Mouse (Mus musculus) midbrain, embryonic 13.5 days (tissue): ENCODE results near the gene Ccr4. TPM values are rescaled to one million over a fixed set of nuclear protein-coding genes. Genes with fewer than 3 reads are reported as not detected.

Experiments
- ATAC-seq: fragments of 200-750 bp; cut with Nextera tagmentation; 2 replicates; pipeline ENCODE4 v1.8.0; 2017; ENCODE audit warnings: mild to moderate bottlenecking, moderate TSS enrichment, moderate library complexity
- H3K27ac ChIP-seq: fragments of 300-500 bp; sonication (generic); 2 replicates; pipeline ENCODE4 v1.5.1; 2015; ENCODE audit warnings: inconsistent platforms, mild to moderate bottlenecking, moderate library complexity
- H3K27me3 ChIP-seq: fragments of 300-500 bp; sonication (generic); 2 replicates; pipeline ENCODE4 v1.6.1; 2015; ENCODE audit warnings: mild to moderate bottlenecking, inconsistent platforms
- H3K36me3 ChIP-seq: fragments of 300-500 bp; sonication (generic); 2 replicates; pipeline ENCODE4 v1.6.1; 2015; ENCODE audit warnings: mild to moderate bottlenecking, inconsistent platforms
- H3K4me1 ChIP-seq: fragments of 300-500 bp; sonication (generic); replicated peaks from 2 replicates; pipeline ENCODE4 v1.6.1; 2015; ENCODE audit warnings: inconsistent platforms
- H3K4me2 ChIP-seq: fragments of 300-500 bp; sonication (generic); replicated peaks from 2 replicates; pipeline ENCODE4 v1.6.1; 2015; ENCODE audit warnings: moderate library complexity, mild to moderate bottlenecking, inconsistent platforms
- H3K4me3 ChIP-seq: fragments of 300-500 bp; sonication (generic); replicated peaks from 2 replicates; pipeline ENCODE4 v1.5.1; 2015; ENCODE audit warnings: mild to moderate bottlenecking, inconsistent platforms
- H3K9ac ChIP-seq: fragments of 300-500 bp; sonication (generic); replicated peaks from 2 replicates; pipeline ENCODE4 v1.6.1; 2015; ENCODE audit warnings: mild to moderate bottlenecking, inconsistent platforms
- H3K9me3 ChIP-seq: fragments of 300-500 bp; sonication (generic); 2 replicates; pipeline ENCODE4 v1.6.1; 2016; ENCODE audit warnings: mild to moderate bottlenecking, inconsistent platforms
- WGBS: fragments of 180-500 bp; shearing (Covaris S2); methylation state at CpG from one replicate; pipeline ENCODE4 v1.1.7; 2015; 5-methylcytosine and 5-hydroxymethylcytosine counted together
- polyA plus RNA-seq: library from polyadenylated mRNA; unstranded; fragments of >200 nt; fragmentation: Nextera tagmentation; extraction: Ambion mirVana; gene quantifications from 2 replicates; pipeline ENCODE4 v1.2.1, GENCODE M21; 2015

Ccr4 gene
- not detected in 2 replicates for polyA plus RNA-seq

DNA sequence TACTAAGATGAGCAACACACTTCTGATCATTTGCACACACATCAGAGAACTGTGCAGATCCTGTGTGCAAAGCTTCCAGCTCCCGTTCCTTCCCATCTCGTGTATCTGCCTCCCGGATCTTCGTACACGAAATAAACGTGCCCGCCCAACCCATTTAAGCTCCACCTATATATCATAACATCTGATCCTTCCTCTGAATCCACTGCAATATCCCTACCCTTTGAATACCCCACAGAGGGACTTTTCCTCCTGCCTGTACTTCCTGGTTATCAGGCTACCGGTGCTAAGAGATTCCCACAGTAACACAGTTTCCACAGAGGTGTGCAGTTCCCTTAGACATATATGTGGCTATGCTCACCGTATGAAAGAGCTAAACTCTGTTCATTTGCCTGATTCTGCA is at the start of gene Ccr4:
Ccr4 (minus strand) TSS at position 101 of the 400 bp plus-strand sequence.
- Histone ChIP-seq H3K9me3 (no peaks in the 10 kb centered on the region), H3K4me1 (no peaks in the 10 kb centered on the region), H3K27ac (no peak within 1 kb of the TSS), H3K36me3 (0 out of 2 replicates have a peak, but pooled peaks cover 3% of the 10 kb centered on the region), H3K9ac (no peak within 1 kb of the TSS), H3K4me2 (no peak within 1 kb of the TSS), H3K27me3 (peaks cover under 1% of the 10 kb centered on the region; the same call in 1 of the 2 replicates), H3K4me3 (no peak within 1 kb of the TSS)
- no peak for ATAC-seq
- 92% methylated on average over 9 of the region's 9 CpGs for WGBS

- peaks cover 19% of the 10 kb centered on the region for H3K4me1 ChIP-seq
- H3K4me2 ChIP-seq = no peak overlapping the region
- H3K27me3 ChIP-seq = peaks cover 11% of the 10 kb centered on the region
- no peaks in the 10 kb centered on the region for H3K36me3 ChIP-seq
- H3K4me3 ChIP-seq = no peak overlapping the region
- no peak overlapping the region for H3K9ac ChIP-seq
- H3K9me3 ChIP-seq = no peaks in the 10 kb centered on the region
- H3K27ac ChIP-seq = no peak overlapping the region
- no peak for ATAC-seq
Observed at GRCm38 (mm10) chr9:114553828-114554227, 49.1 kb upstream of the Ccr4 start.

DNA sequence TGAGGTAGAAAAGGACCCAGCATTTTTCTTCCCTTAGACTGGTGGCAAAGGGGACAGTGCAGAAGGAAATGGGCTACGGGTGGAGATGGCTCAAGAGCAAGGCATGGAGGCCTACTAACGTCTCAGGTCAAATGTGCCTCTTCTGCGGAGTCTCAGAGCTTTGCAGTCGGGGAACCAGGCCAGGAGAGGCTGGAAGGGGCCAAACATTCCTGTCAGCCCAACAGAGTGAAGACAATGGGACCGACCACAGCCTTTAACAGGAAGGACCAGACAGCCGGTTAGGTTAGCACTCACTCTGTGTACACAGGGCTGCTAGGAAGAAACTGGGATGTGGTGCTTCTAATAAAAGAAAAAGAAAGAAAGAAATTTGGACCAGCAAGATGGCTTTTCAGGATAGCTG is 45.3 kb upstream of the Ccr4 start:
- Histone ChIP-seq H3K4me2 (no peak overlapping the region), H3K9ac (no peak overlapping the region), H3K27me3 (0 out of 2 replicates have a peak, but pooled peaks cover 5% of the 10 kb centered on the region), H3K4me3 (no peak overlapping the region), H3K9me3 (no peaks in the 10 kb centered on the region), H3K36me3 (no peaks in the 10 kb centered on the region), H3K4me1 (peaks cover 34% of the 10 kb centered on the region), H3K27ac (no peak overlapping the region)
- WGBS = 20% methylated on average over 6 of the region's 6 CpGs
- ATAC-seq = no peak

DNA sequence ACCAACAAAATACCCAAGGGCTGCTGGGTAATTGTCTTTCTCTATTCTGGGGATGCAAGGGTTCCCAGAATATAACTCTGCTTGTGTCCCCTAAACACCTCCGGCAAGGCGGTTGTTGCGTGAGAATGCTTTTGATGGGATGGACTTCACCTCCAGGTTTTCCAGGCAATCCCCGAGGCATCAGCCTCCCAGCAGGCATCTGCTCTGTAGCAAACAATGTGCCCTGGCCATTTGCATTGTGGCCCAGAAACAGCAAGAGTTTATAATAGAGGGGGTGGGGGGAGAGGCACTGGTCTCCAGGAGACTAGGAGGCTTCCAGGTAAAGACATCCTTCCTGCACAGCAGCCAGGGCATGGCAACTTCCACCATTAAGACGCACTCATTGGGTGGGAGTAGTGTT is 44.4 kb upstream of the Ccr4 start:
- WGBS = 12% methylated on average over 5 of the region's 5 CpGs
- peaks cover 5% of the 10 kb centered on the region; the same call in 1 of the 2 replicates for H3K27me3 ChIP-seq

DNA sequence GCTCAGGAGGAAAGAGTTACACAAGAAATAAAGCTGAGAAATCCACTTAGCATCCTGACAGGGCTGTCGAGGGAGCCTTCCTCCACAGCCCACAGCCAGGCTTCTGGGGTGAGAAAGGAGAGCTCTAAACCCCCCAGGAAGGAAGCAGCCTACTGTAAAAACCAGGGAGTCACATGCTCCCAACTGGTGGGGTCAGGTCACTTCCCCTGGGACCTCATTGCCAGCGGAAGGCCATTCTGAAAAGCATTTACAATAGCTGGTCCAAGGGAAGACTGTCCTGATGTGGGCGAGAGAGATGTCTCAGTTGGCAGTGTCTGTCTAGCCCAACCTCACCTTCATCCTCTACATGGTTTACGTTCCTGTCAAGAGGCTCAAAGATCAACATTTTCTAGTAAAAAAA is 43.8 kb upstream of the Ccr4 start:
- 36% methylated on average over 4 of the region's 4 CpGs for WGBS
- Histone ChIP-seq H3K9ac (no peak overlapping the region), H3K27ac (no peak overlapping the region), H3K4me2 (no peak overlapping the region), H3K36me3 (no peaks in the 10 kb centered on the region), H3K27me3 (peaks cover 5% of the 10 kb centered on the region; the same call in 1 of the 2 replicates), H3K4me1 (peaks cover 37% of the 10 kb centered on the region), H3K9me3 (no peaks in the 10 kb centered on the region), H3K4me3 (no peak overlapping the region)
- no peak for ATAC-seq

More for the DNA sequence above, 44.4 kb upstream of the Ccr4 start:
- no peak for ATAC-seq
- H3K4me3 ChIP-seq = no peak overlapping the region
- no peaks in the 10 kb centered on the region for H3K9me3 ChIP-seq
- peaks cover 34% of the 10 kb centered on the region for H3K4me1 ChIP-seq
- no peak overlapping the region for H3K4me2 ChIP-seq
- H3K36me3 ChIP-seq = no peaks in the 10 kb centered on the region
- H3K27ac ChIP-seq = no peak overlapping the region
- no peak overlapping the region for H3K9ac ChIP-seq

DNA sequence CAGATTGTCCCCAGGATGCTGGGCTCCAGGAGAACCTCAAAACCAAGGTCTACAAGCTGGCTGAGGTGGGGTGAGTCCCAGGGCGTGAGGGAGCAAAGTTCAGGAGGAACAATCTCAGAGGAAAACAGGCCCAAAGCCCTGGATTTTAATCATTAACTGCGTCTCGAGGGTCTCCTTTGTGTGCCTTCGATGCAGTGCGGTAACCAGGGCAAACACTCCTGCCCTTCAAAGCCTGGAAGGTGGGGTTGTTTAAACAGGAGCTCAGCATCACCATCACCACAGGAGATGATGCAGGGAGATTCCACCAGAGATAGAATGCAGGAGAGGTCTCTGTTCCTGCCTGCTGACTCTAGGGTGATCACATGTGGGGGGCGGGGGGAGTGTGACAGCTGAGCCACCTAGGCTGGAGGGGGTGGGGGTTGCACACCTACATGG is 42.9 kb upstream of the Ccr4 start:
- no peak for ATAC-seq
- no peaks in the 10 kb centered on the region for H3K9me3 ChIP-seq
- no peak overlapping the region for H3K9ac ChIP-seq
- H3K36me3 ChIP-seq = no peaks in the 10 kb centered on the region
- H3K27ac ChIP-seq = no peak overlapping the region
- peaks cover 37% of the 10 kb centered on the region for H3K4me1 ChIP-seq
- H3K27me3 ChIP-seq = peaks cover 7% of the 10 kb centered on the region; the same call in 1 of the 2 replicates
- WGBS = 26% methylated on average over 6 of the region's 6 CpGs
- no peak overlapping the region for H3K4me3 ChIP-seq
- H3K4me2 ChIP-seq = no peak overlapping the region

DNA sequence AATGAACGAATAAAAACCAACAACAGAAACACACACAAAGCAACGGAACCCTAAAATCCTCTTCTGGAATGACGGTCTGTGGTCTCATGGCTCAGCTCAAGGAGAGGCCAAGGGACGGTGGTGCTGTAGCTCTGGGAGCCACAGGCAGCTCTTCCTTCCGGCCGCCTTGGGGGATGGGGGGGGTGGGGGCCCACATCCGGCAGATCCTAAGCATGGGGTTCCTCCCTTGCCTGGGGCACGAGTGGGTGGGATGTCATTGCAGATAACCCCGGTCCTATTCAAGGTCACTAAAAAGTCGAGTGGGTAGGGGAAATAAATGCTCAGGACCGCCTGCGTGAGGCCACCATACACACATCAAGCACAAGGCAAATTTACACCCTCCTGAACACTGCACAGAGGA is 42.0 kb upstream of the Ccr4 start:
- Histone ChIP-seq H3K27ac (no peak overlapping the region), H3K27me3 (peaks cover 7% of the 10 kb centered on the region; the same call in 1 of the 2 replicates), H3K9me3 (no peaks in the 10 kb centered on the region), H3K4me1 (peaks cover 37% of the 10 kb centered on the region), H3K4me2 (no peak overlapping the region), H3K4me3 (no peak overlapping the region), H3K36me3 (no peaks in the 10 kb centered on the region), H3K9ac (no peak overlapping the region)
- WGBS = 72% methylated on average over 12 of the region's 12 CpGs
- ATAC-seq = no peak

- H3K4me2 ChIP-seq = no peak overlapping the region
- H3K4me1 ChIP-seq = peaks cover 34% of the 10 kb centered on the region
- ATAC-seq = no peak
- H3K4me3 ChIP-seq = no peak overlapping the region
- H3K9me3 ChIP-seq = no peaks in the 10 kb centered on the region
- H3K27ac ChIP-seq = no peak overlapping the region
- H3K9ac ChIP-seq = no peak overlapping the region
- H3K27me3 ChIP-seq = peaks cover 5% of the 10 kb centered on the region; the same call in 1 of the 2 replicates
- 35% methylated on average over 9 of the region's 9 CpGs for WGBS
- H3K36me3 ChIP-seq = no peaks in the 10 kb centered on the region
Observed at GRCm38 (mm10) chr9:114544754-114545393, 40.2 kb upstream of the Ccr4 start.

GRCm38 (mm10) chr9:114543882-114544753 is 39.4 kb upstream of the Ccr4 start:
- Histone ChIP-seq H3K27me3 (peaks cover 5% of the 10 kb centered on the region; the same call in 1 of the 2 replicates), H3K4me2 (no peak overlapping the region), H3K4me3 (no peak overlapping the region), H3K27ac (no peak overlapping the region), H3K9ac (no peak overlapping the region), H3K36me3 (no peaks in the 10 kb centered on the region), H3K9me3 (no peaks in the 10 kb centered on the region), H3K4me1 (peaks cover 30% of the 10 kb centered on the region)
- ATAC-seq = no peak
- 70% methylated on average over 17 of the region's 17 CpGs for WGBS

GRCm38 (mm10) chr9:114541279-114541741 is 36.6 kb upstream of the Ccr4 start:
- Histone ChIP-seq H3K27me3 (peaks cover 2% of the 10 kb centered on the region; the same call in 1 of the 2 replicates), H3K4me3 (no peak overlapping the region), H3K27ac (no peak overlapping the region), H3K4me1 (peaks cover 19% of the 10 kb centered on the region; the same call in 1 of the 2 replicates), H3K36me3 (no peaks in the 10 kb centered on the region), H3K9ac (no peak overlapping the region), H3K4me2 (no peak overlapping the region), H3K9me3 (no peaks in the 10 kb centered on the region)
- ATAC-seq = no peak
- WGBS = 22% methylated on average over 1 of the region's 1 CpGs

DNA sequence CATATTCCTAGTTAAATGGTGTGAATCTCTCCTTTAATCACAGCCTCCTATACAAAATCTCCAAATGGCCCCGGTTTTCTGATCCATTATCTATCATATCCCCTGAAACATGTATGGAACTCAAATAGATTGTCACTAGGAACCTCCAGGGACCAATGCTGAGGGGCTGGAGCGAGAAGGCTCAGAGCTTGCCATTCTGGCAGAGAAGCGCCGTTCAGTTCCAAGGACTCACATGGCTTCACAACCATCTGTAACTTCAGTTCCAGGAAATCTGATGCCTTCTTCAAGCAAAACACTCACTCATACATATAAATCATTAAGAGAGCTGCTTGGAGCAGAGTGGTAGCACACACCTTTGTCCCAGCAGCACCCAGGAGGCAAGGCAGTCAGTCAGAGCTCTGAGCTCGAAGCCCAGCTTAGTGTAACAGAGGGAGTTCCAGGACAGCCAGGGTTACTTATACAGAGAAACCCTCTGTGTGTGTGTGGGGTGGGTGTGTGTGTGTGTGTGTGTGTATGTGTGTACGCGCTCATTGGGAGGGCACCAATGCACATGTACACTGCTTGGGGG is 34.4 kb upstream of the Ccr4 start:
- H3K4me1 ChIP-seq = peaks cover 11% of the 10 kb centered on the region; the same call in 1 of the 2 replicates
- 73% methylated on average over 7 of the region's 7 CpGs for WGBS
- no peak for ATAC-seq
- H3K36me3 ChIP-seq = no peaks in the 10 kb centered on the region
- H3K27me3 ChIP-seq = peaks cover 2% of the 10 kb centered on the region; the same call in 1 of the 2 replicates
- H3K9ac ChIP-seq = no peak overlapping the region
- no peak overlapping the region for H3K4me2 ChIP-seq
- H3K27ac ChIP-seq = no peak overlapping the region
- no peaks in the 10 kb centered on the region for H3K9me3 ChIP-seq
- H3K4me3 ChIP-seq = no peak overlapping the region

DNA sequence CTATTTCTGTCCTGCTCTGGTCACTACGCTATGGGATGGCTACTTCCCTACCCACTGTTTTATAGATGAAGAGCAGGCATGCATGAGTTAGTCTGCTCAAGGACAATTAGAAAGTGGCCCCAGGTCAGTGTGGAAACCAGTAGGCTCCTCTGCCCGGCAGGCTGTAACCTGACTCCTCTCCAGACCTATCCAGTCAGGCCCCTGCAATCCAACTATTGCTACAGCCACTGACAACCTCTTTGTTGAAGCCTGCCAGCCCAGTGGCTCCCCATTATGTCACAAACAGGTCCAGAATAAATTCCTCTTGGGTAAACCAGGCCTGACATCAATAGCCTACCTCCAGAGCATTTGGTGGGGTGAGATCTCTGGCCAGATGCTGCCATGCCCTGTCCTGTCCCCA is 31.9 kb upstream of the Ccr4 start:
- Histone ChIP-seq H3K4me2 (no peak overlapping the region), H3K36me3 (no peaks in the 10 kb centered on the region), H3K4me1 (peaks cover 7% of the 10 kb centered on the region; the same call in 1 of the 2 replicates), H3K27ac (no peak overlapping the region), H3K9me3 (no peaks in the 10 kb centered on the region), H3K27me3 (no peaks in the 10 kb centered on the region), H3K4me3 (no peak overlapping the region), H3K9ac (no peak overlapping the region)
- ATAC-seq = no peak
- WGBS = 25% methylated on average over 2 of the region's 2 CpGs
